Mouse (Mus musculus): Measurements from ENCODE around the gene Sv2a. TPM values are rescaled to one million over a fixed set of nuclear protein-coding genes. Genes with fewer than 3 reads are reported as not detected.
A peak's percentile ranks its signal among the peaks of the same experiment; 100 is the strongest.

The Sv2a gene
- total and polyA plus RNA-seq, 2 experiments from 2014 or later = 10.8 to 15.4 TPM

DNA sequence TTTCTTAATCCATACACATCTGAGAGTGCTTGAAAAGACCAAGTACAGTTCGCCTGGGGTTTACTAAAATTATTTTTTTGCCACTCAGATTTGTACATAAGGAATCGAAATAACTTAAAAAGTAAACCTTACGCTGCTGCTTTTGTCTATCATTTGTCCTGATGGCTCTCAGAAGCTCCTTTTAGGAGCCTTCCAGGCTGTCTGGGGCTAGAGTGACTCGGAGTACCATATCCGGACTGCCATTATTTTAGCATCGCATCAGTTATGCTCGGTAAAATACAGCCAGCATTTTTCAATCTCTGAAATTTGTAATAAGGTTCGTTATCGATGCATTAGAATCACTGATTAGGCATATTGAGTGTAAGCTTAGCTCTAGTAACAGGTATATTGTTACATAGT lies 59.8 kb downstream of the Sv2a start:
- H3K27ac ChIP-seq (ENCODE audit: low read depth) = peak overlapping the region; percentile 83
- no peaks in the 10 kb centered on the region for H3K36me3 ChIP-seq (replicated peaks; ENCODE audit: control insufficient read depth, insufficient read depth, low read length)
- H3K27me3 ChIP-seq (ENCODE audit: control insufficient read depth, insufficient read depth, low read length) = no peaks in the 10 kb centered on the region
- peak overlapping the region; percentile 53; the same call in 1 of the 2 replicates for H3K4me2 ChIP-seq (ENCODE audit: low read depth, low read length)
- 78% methylated on average over 9 of the region's 9 CpGs for WGBS
- no peaks in the 10 kb centered on the region for H3K9me3 ChIP-seq (replicated peaks; ENCODE audit: control insufficient read depth, low read length)
- H3K4me3 ChIP-seq (ENCODE audit: low read depth, low read length) = peak overlapping the region; percentile 35
- DNase-seq (ENCODE audit: low spot score) (no peak), ATAC-seq (ENCODE audit: insufficient read depth, low read depth) (no peak)
- H3K9ac ChIP-seq (replicated peaks; ENCODE audit: low read depth, low read length) = peak overlapping the region; percentile 37
- H3K4me1 ChIP-seq (ENCODE audit: control insufficient read depth, insufficient read depth) = peaks cover 30% of the 10 kb centered on the region
- TF ChIP-seq CTCF (IDR thresholded peaks at IDR 0.05; ENCODE audit: low read depth) (no peak), EP300 (IDR thresholded peaks at IDR 0.05; ENCODE audit: low read depth) (no peak)

DNA sequence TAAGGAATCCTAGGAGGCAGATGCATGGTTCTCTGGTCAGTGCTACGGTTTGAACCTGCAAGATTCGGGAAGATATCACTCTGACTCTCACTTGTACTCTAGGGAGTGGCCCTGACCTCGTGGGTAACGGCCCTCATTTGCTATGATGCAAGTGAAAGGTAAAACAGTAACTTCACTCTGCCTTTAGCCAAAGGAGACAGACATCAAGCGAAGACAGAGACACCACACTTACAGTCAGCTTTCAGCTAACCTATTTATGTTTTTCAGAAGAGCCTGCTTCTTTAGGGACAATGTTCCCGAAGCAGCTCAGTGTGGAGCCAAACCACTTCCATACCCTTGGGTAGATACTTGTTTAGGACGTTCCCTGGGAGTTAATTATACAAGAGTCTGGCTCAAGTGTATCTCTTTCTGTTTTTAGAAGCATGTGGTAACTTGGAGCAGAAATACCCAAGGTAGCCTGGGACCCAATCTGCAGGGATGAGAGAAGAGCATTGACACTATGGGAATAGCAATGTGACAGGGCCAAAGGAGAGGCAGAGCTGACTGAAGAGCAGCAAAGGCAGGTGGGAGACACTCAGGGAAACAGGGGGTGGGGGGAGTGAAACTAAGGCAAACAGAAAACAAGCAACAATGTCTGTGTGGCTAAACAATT lies 63.1 kb downstream of the Sv2a start:
- peak overlapping the region; percentile 53 for H3K4me3 ChIP-seq (ENCODE audit: low read depth, low read length)
- peak overlapping the region; percentile 98 for H3K27ac ChIP-seq (ENCODE audit: low read depth)
- peak overlapping the region; percentile 75 for H3K9ac ChIP-seq (replicated peaks; ENCODE audit: low read depth, low read length)
- peak overlapping the region; percentile 64 for H3K4me2 ChIP-seq (ENCODE audit: low read depth, low read length)
- WGBS = 68% methylated on average over 7 of the region's 7 CpGs
- H3K27me3 ChIP-seq (ENCODE audit: control insufficient read depth, insufficient read depth, low read length) = no peaks in the 10 kb centered on the region
- no peak for DNase-seq (ENCODE audit: low spot score)
- peaks cover 35% of the 10 kb centered on the region for H3K4me1 ChIP-seq (ENCODE audit: control insufficient read depth, insufficient read depth)
- no peaks in the 10 kb centered on the region for H3K36me3 ChIP-seq (replicated peaks; ENCODE audit: control insufficient read depth, insufficient read depth, low read length)
- no peak for ATAC-seq (ENCODE audit: insufficient read depth, low read depth)
- no peaks in the 10 kb centered on the region for H3K9me3 ChIP-seq (replicated peaks; ENCODE audit: control insufficient read depth, low read length)
- no peak for TF ChIP-seq EP300 (IDR thresholded peaks at IDR 0.05; ENCODE audit: low read depth)
- no peak for TF ChIP-seq CTCF (IDR thresholded peaks at IDR 0.05; ENCODE audit: low read depth)

Small RNAs within 50 kb of the gene (microRNA-seq; reads per million reads assigned to microRNA genes)
- gene Gm44492 = 0.54 reads per million
- gene Gm47311 = not detected

Other genes with a start within 250 kb of the Sv2a start
- gene Plekho1, start 185.2 kb upstream of the Sv2a start, total RNA-seq (2014; rRNA removed; ENCODE audit: low replicate concordance) = 116 and 138 TPM in 2 replicates
- gene Plekho1, start 185.2 kb upstream of the Sv2a start, polyA plus RNA-seq (2015; fragmentation: Nextera tagmentation; extraction: Ambion mirVana) = 74.9 and 94.8 TPM in 2 replicates
- gene Vps45, start 122.7 kb upstream of the Sv2a start, total RNA-seq (2014; rRNA removed; ENCODE audit: low replicate concordance) = 10.5 and 17.3 TPM in 2 replicates
- gene Vps45, start 122.7 kb upstream of the Sv2a start, polyA plus RNA-seq (2015; fragmentation: Nextera tagmentation; extraction: Ambion mirVana) = 42.9 and 49.4 TPM in 2 replicates
- 17.6 and 21.9 TPM in 2 replicates for gene Otud7b, start 76.6 kb upstream of the Sv2a start, total RNA-seq (2014; rRNA removed; ENCODE audit: low replicate concordance)
- gene Otud7b, start 76.6 kb upstream of the Sv2a start, polyA plus RNA-seq (2015; fragmentation: Nextera tagmentation; extraction: Ambion mirVana) = 16.8 and 21.7 TPM in 2 replicates
- gene Mtmr11, start 19.1 kb upstream of the Sv2a start, total RNA-seq (2014; rRNA removed; ENCODE audit: low replicate concordance) = 4.4 and 18.9 TPM in 2 replicates
- 6.8 and 6.9 TPM in 2 replicates for gene Mtmr11, start 19.1 kb upstream of the Sv2a start, polyA plus RNA-seq (2015; fragmentation: Nextera tagmentation; extraction: Ambion mirVana)
- gene Sf3b4, start 8.8 kb upstream of the Sv2a start, total RNA-seq (2014; rRNA removed; ENCODE audit: low replicate concordance) = 34.5 and 41.7 TPM in 2 replicates
- gene Sf3b4, start 8.8 kb upstream of the Sv2a start, polyA plus RNA-seq (2015; fragmentation: Nextera tagmentation; extraction: Ambion mirVana) = 48.3 and 48.6 TPM in 2 replicates
- gene Bola1, start 38.6 kb downstream of the Sv2a start, total RNA-seq (2014; rRNA removed; ENCODE audit: low replicate concordance) = 30.0 and 78.1 TPM in 2 replicates
- 52.4 and 55.3 TPM in 2 replicates for gene Bola1, start 38.6 kb downstream of the Sv2a start, polyA plus RNA-seq (2015; fragmentation: Nextera tagmentation; extraction: Ambion mirVana)
- 41.6 and 50.4 TPM in 2 replicates for gene Hist2h2ab, start 38.7 kb downstream of the Sv2a start, total RNA-seq (2014; rRNA removed; ENCODE audit: low replicate concordance)
- not detected in 2 replicates for gene Hist2h2ab, start 38.7 kb downstream of the Sv2a start, polyA plus RNA-seq (2015; fragmentation: Nextera tagmentation; extraction: Ambion mirVana)
- gene Hist2h2ac, start 39.7 kb downstream of the Sv2a start, total RNA-seq (2014; rRNA removed; ENCODE audit: low replicate concordance) = 861 and 913 TPM in 2 replicates
- 2.5 and 3.4 TPM in 2 replicates for gene Hist2h2ac, start 39.7 kb downstream of the Sv2a start, polyA plus RNA-seq (2015; fragmentation: Nextera tagmentation; extraction: Ambion mirVana)
- gene Hist2h2be, start 40.0 kb downstream of the Sv2a start, total RNA-seq (2014; rRNA removed; ENCODE audit: low replicate concordance) = 13.2 and 22.1 TPM in 2 replicates
- 6.4 and 7.6 TPM in 2 replicates for gene Hist2h2be, start 40.0 kb downstream of the Sv2a start, polyA plus RNA-seq (2015; fragmentation: Nextera tagmentation; extraction: Ambion mirVana)
- 551 and 927 TPM in 2 replicates for gene Hist2h3c2, start 58.0 kb downstream of the Sv2a start, total RNA-seq (2014; rRNA removed; ENCODE audit: low replicate concordance)
- 2.3 and 2.6 TPM in 2 replicates for gene Hist2h3c2, start 58.0 kb downstream of the Sv2a start, polyA plus RNA-seq (2015; fragmentation: Nextera tagmentation; extraction: Ambion mirVana)
- 1,879 and 2,872 TPM in 2 replicates for gene Hist2h2aa2, start 59.1 kb downstream of the Sv2a start, total RNA-seq (2014; rRNA removed; ENCODE audit: low replicate concordance)
- gene Hist2h2aa2, start 59.1 kb downstream of the Sv2a start, polyA plus RNA-seq (2015; fragmentation: Nextera tagmentation; extraction: Ambion mirVana) = 101 and 115 TPM in 2 replicates
- 1,660 and 2,559 TPM in 2 replicates for gene Hist2h2aa1, start 64.3 kb downstream of the Sv2a start, total RNA-seq (2014; rRNA removed; ENCODE audit: low replicate concordance)
- gene Hist2h2aa1, start 64.3 kb downstream of the Sv2a start, polyA plus RNA-seq (2015; fragmentation: Nextera tagmentation; extraction: Ambion mirVana) = 22.0 and 24.6 TPM in 2 replicates
- gene Hist2h3c1, start 65.5 kb downstream of the Sv2a start, total RNA-seq (2014; rRNA removed; ENCODE audit: low replicate concordance) = not detected in 2 replicates
- gene Hist2h3c1, start 65.5 kb downstream of the Sv2a start, polyA plus RNA-seq (2015; fragmentation: Nextera tagmentation; extraction: Ambion mirVana) = 0.19 and 0.41 TPM in 2 replicates
- gene Hist2h4, start 82.2 kb downstream of the Sv2a start, total RNA-seq (2014; rRNA removed; ENCODE audit: low replicate concordance) = 129 and 135 TPM in 2 replicates
- gene Hist2h4, start 82.2 kb downstream of the Sv2a start, polyA plus RNA-seq (2015; fragmentation: Nextera tagmentation; extraction: Ambion mirVana) = 5.4 and 5.9 TPM in 2 replicates
- gene Hist2h3b, start 87.5 kb downstream of the Sv2a start, total RNA-seq (2014; rRNA removed; ENCODE audit: low replicate concordance) = 1,066 and 1,627 TPM in 2 replicates
- gene Hist2h3b, start 87.5 kb downstream of the Sv2a start, polyA plus RNA-seq (2015; fragmentation: Nextera tagmentation; extraction: Ambion mirVana) = 13.1 and 16.2 TPM in 2 replicates
- gene Hist2h2bb, start 88.6 kb downstream of the Sv2a start, total RNA-seq (2014; rRNA removed; ENCODE audit: low replicate concordance) = 225 and 283 TPM in 2 replicates
- gene Hist2h2bb, start 88.6 kb downstream of the Sv2a start, polyA plus RNA-seq (2015; fragmentation: Nextera tagmentation; extraction: Ambion mirVana) = 0.59 and 1.7 TPM in 2 replicates
- gene Fcgr1, start 112.8 kb downstream of the Sv2a start, total RNA-seq (2014; rRNA removed; ENCODE audit: low replicate concordance) = 1.1 and 3.0 TPM in 2 replicates
- 1.2 and 1.5 TPM in 2 replicates for gene Fcgr1, start 112.8 kb downstream of the Sv2a start, polyA plus RNA-seq (2015; fragmentation: Nextera tagmentation; extraction: Ambion mirVana)